Mouse (Mus musculus) heart, embryonic 14.5 days (tissue): ENCODE data around the gene Txndc2. TPM values are rescaled to one million over a fixed set of nuclear protein-coding genes. Genes with fewer than 3 reads are reported as not detected.

ENCODE experiments used
- ATAC-seq: fragments of 200-750 bp; cut with Nextera tagmentation; 2 replicates; pipeline ENCODE4 v1.8.0; 2017; ENCODE audit warnings: low read depth, moderate TSS enrichment; ENCODE audit not compliant: insufficient number of reproducible peaks, insufficient read depth, low FRiP score
- H3K27ac ChIP-seq, 2 experiments: fragments of 200-500 bp in 1 of 2; fragments of 300-500 bp in 1 of 2; sonication (generic) in 1 of 2; replicated peaks in 1 of 2; 2 replicates each; pipeline ENCODE4 v1.5.1; 2012 to 2014; ENCODE audit warnings: low read depth in 2 of 2, low read length in 2 of 2, control low read depth in 1 of 2, mild to moderate bottlenecking in 1 of 2, mixed read lengths in 1 of 2; ENCODE audit not compliant: control insufficient read depth in 1 of 2, insufficient read depth in 1 of 2
- H3K27me3 ChIP-seq: fragments of 300-500 bp; sonication (generic); 2 replicates; pipeline ENCODE4 v1.6.1; 2014; ENCODE audit warnings: mild to moderate bottlenecking, low read length, control low read depth; ENCODE audit not compliant: control insufficient read depth, insufficient read depth
- H3K36me3 ChIP-seq: fragments of 300-500 bp; sonication (generic); 2 replicates; pipeline ENCODE4 v1.6.1; 2014; ENCODE audit warnings: mild to moderate bottlenecking, control low read depth, low read length, mixed read lengths; ENCODE audit not compliant: control insufficient read depth, insufficient read depth
- H3K4me1 ChIP-seq, 2 experiments: fragments of 200-500 bp in 1 of 2; fragments of 300-500 bp in 1 of 2; sonication (generic) in 1 of 2; 2 replicates each; pipeline ENCODE4 v1.6.1; 2012 to 2014; ENCODE audit warnings: low read length in 2 of 2, control low read depth in 1 of 2, mixed read lengths in 1 of 2; ENCODE audit not compliant: control insufficient read depth in 2 of 2, insufficient read depth in 2 of 2
- H3K4me2 ChIP-seq: fragments of 300-500 bp; sonication (generic); 2 replicates; pipeline ENCODE4 v1.6.1; 2014; ENCODE audit warnings: mild to moderate bottlenecking, low read length
- H3K4me3 ChIP-seq, 2 experiments: fragments of 200-500 bp in 1 of 2; fragments of 300-500 bp in 1 of 2; sonication (generic) in 1 of 2; 2 replicates each; pipeline ENCODE4 v1.5.1; 2012 to 2014; ENCODE audit warnings: low read length in 2 of 2, mild to moderate bottlenecking in 2 of 2, control low read depth in 1 of 2, low read depth in 1 of 2, moderate library complexity in 1 of 2; ENCODE audit not compliant: control insufficient read depth in 1 of 2, insufficient read depth in 1 of 2
- H3K9ac ChIP-seq: fragments of 300-500 bp; sonication (generic); 2 replicates; pipeline ENCODE4 v1.6.1; 2014; ENCODE audit warnings: mild to moderate bottlenecking, low read length
- H3K9me3 ChIP-seq: fragments of 300-500 bp; sonication (generic); 2 replicates; pipeline ENCODE4 v1.6.1; 2016; ENCODE audit warnings: low read length, control low read depth; ENCODE audit not compliant: control insufficient read depth
- WGBS: fragments of 180-500 bp; shearing (Covaris S2); extraction: QIAGEN DNeasy Blood & Tissue Kit; methylation state at CpG from one replicate; pipeline ENCODE4 v1.1.7; 2014; 5-methylcytosine and 5-hydroxymethylcytosine counted together
- polyA plus RNA-seq: library from polyadenylated mRNA; unstranded; fragments of >200 nt; fragmentation: Nextera tagmentation; extraction: Ambion mirVana; gene quantifications from 2 replicates; pipeline ENCODE4 v1.2.1, GENCODE M21; 2014

The Txndc2 gene
- not detected in 2 replicates for polyA plus RNA-seq

GRCm38 (mm10) chr17:65641734-65642218 lies at the start of gene Txndc2:
Gene Txndc2 (minus strand): TSS chr17:65642168.
- Histone ChIP-seq H3K27ac (peak within 1 kb of the TSS in 1 of 2 experiments; percentile 1; a peak in 1 of 4 replicates), H3K4me1 (peaks cover 3 to 9% of the 10 kb centered on the region in 2 experiments; a peak in 2 of 4 replicates), H3K9ac (no peak within 1 kb of the TSS), H3K27me3 (no peaks in the 10 kb centered on the region), H3K9me3 (no peaks in the 10 kb centered on the region), H3K4me3 (no peak within 1 kb of the TSS), H3K4me2 (no peak within 1 kb of the TSS), H3K36me3 (no peaks in the 10 kb centered on the region)
- WGBS: 80% methylated on average over 11 of the region's 11 CpGs
- no peak for ATAC-seq

- Histone ChIP-seq H3K9me3 (no peaks in the 10 kb centered on the region), H3K9ac (no peak overlapping the region), H3K4me1 (peaks cover 5 to 11% of the 10 kb centered on the region in 2 experiments; a peak in 3 of 4 replicates), H3K27me3 (no peaks in the 10 kb centered on the region), H3K4me2 (no peak overlapping the region), H3K4me3 (no peak overlapping the region), H3K36me3 (no peaks in the 10 kb centered on the region), H3K27ac (peak overlapping the region in 1 of 2 experiments; percentile 49; a peak in 1 of 4 replicates)
- no peak; the same call in 1 of the 2 replicates for ATAC-seq
- WGBS: 46% methylated on average over 2 of the region's 2 CpGs
Observed at GRCm38 (mm10) chr17:65683731-65684130, 41.8 kb upstream of the Txndc2 start.

- no peaks in the 10 kb centered on the region for H3K27me3 ChIP-seq
- no peak overlapping the region for H3K4me2 ChIP-seq
- H3K4me1 ChIP-seq: peaks cover 5 to 11% of the 10 kb centered on the region in 2 experiments; a peak in 3 of 4 replicates
- no peaks in the 10 kb centered on the region for H3K36me3 ChIP-seq
- 42% methylated on average over 3 of the region's 3 CpGs for WGBS
- H3K27ac ChIP-seq: peak overlapping the region; percentile 49 to 64; a peak in 2 of 4 replicates
- no peak for ATAC-seq
- H3K9me3 ChIP-seq: no peaks in the 10 kb centered on the region
- H3K4me3 ChIP-seq: no peak overlapping the region
- H3K9ac ChIP-seq: no peak overlapping the region
Observed at GRCm38 (mm10) chr17:65683316-65683715, 41.3 kb upstream of the Txndc2 start.

- no peak overlapping the region for H3K27ac ChIP-seq
- WGBS: 65% methylated on average over 5 of the region's 5 CpGs
Observed at GRCm38 (mm10) chr17:65682071-65682680, 40.2 kb upstream of the Txndc2 start.

GRCm38 (mm10) chr17:65681516-65681915 lies 39.5 kb upstream of the Txndc2 start:
- Histone ChIP-seq H3K36me3 (no peaks in the 10 kb centered on the region), H3K4me1 (peaks cover 5 to 11% of the 10 kb centered on the region in 2 experiments; a peak in 3 of 4 replicates), H3K9me3 (no peaks in the 10 kb centered on the region), H3K27me3 (no peaks in the 10 kb centered on the region), H3K9ac (no peak overlapping the region), H3K27ac (no peak overlapping the region), H3K4me2 (no peak overlapping the region), H3K4me3 (no peak overlapping the region)
- no peak for ATAC-seq
- WGBS: 78% methylated on average over 6 of the region's 6 CpGs

More at GRCm38 (mm10) chr17:65682071-65682680, 40.2 kb upstream of the Txndc2 start:
- ATAC-seq: no peak
- Histone ChIP-seq H3K4me2 (no peak overlapping the region), H3K36me3 (no peaks in the 10 kb centered on the region), H3K4me3 (no peak overlapping the region), H3K9ac (no peak overlapping the region), H3K27me3 (no peaks in the 10 kb centered on the region), H3K4me1 (peaks cover 5 to 11% of the 10 kb centered on the region in 2 experiments; a peak in 3 of 4 replicates), H3K9me3 (no peaks in the 10 kb centered on the region)

- peaks cover 5 to 11% of the 10 kb centered on the region in 2 experiments; a peak in 3 of 4 replicates for H3K4me1 ChIP-seq
- no peak overlapping the region for H3K4me2 ChIP-seq
- H3K27me3 ChIP-seq: no peaks in the 10 kb centered on the region
- no peaks in the 10 kb centered on the region for H3K9me3 ChIP-seq
- no peak for ATAC-seq
- no peak overlapping the region for H3K4me3 ChIP-seq
- H3K9ac ChIP-seq: no peak overlapping the region
- WGBS: 94% methylated on average over 2 of the region's 2 CpGs
- H3K36me3 ChIP-seq: no peaks in the 10 kb centered on the region
- H3K27ac ChIP-seq: no peak overlapping the region
Observed at GRCm38 (mm10) chr17:65680801-65681412, 38.9 kb upstream of the Txndc2 start.

GRCm38 (mm10) chr17:65679806-65680446 lies 38.0 kb upstream of the Txndc2 start:
- Histone ChIP-seq H3K9ac (no peak overlapping the region), H3K27me3 (no peaks in the 10 kb centered on the region), H3K9me3 (no peaks in the 10 kb centered on the region), H3K4me2 (no peak overlapping the region), H3K27ac (no peak overlapping the region), H3K4me3 (no peak overlapping the region), H3K36me3 (no peaks in the 10 kb centered on the region), H3K4me1 (peaks cover 8 to 11% of the 10 kb centered on the region in 2 experiments)
- ATAC-seq: no peak
- 73% methylated on average over 14 of the region's 14 CpGs for WGBS
